9 mouse cellular contexts compared by ENCODE assay signal in genomic region chr14:25738591-25739001, GRCm38 (mm10). TPM values are rescaled to one million over a fixed set of nuclear protein-coding genes. Genes with fewer than 3 reads are reported as not detected.
DNase-seq lines count a peak whose midpoint lies in the region; ATAC-seq lines count a peak whose summit lies in the region.
"Had no signal": no experiment of that assay in that cellular context is flagged by ENCODE, and none has a peak within 500 bp of the region (broad histone marks: within the 10 kb centered on the region; RNA-seq: fewer than 3 reads in every experiment).

No protein-coding gene starts in this region.

- peak overlapping the region; percentile 33; the same call in 1 of the 2 replicates for H3K27ac ChIP-seq in kidney, embryonic 15.5 days
- H3K27ac ChIP-seq in heart, embryonic 11.5 days (ENCODE audit: low read depth, low read length), result peak overlapping the region; percentile 73
- H3K27ac ChIP-seq in limb, embryonic 11.5 days (replicated peaks; ENCODE audit: low read depth, low read length), result peak overlapping the region; percentile 80
- peak overlapping the region; percentile 78 for H3K27ac ChIP-seq in stomach, embryonic 16.5 days (ENCODE audit: low read length)

- DNase-seq in kidney, adult 9 months, result no peak
- peak; percentile 58 for DNase-seq in embryo, embryonic 10.5 days (ENCODE audit: low spot score)
- DNase-seq in limb, embryonic 11.5 days (ENCODE audit: low spot score), result peak; percentile 78
- DNase-seq in ovary, adult 18-20 months (ENCODE audit: low spot score), result no peak
- DNase-seq in spleen, adult 12 weeks (ENCODE audit: low spot score), result no peak

- no peaks in the 10 kb centered on the region for H3K27me3 ChIP-seq in kidney, embryonic 15.5 days
- no peaks in the 10 kb centered on the region for H3K27me3 ChIP-seq in heart, embryonic 11.5 days (ENCODE audit: control insufficient read depth, insufficient read depth, low read length)
- 0 out of 2 replicates have a peak, but pooled peaks cover 2% of the 10 kb centered on the region for H3K27me3 ChIP-seq in limb, embryonic 11.5 days (ENCODE audit: control insufficient read depth, insufficient read depth, low read length)
- no peaks in the 10 kb centered on the region for H3K27me3 ChIP-seq in stomach, embryonic 16.5 days (ENCODE audit: control insufficient read depth, insufficient read depth, low read length)

- ATAC-seq in kidney, embryonic 15.5 days (replicated peaks; ENCODE audit: low FRiP score), result peak; percentile 34; the same call in 1 of the 2 replicates
- ATAC-seq in heart, embryonic 11.5 days (replicated peaks; ENCODE audit: insufficient number of reproducible peaks, low FRiP score, low TSS enrichment), result peak; percentile 40
- peak; percentile 32; the same call in 1 of the 2 replicates for ATAC-seq in limb, embryonic 11.5 days (ENCODE audit: insufficient number of reproducible peaks, low FRiP score, low TSS enrichment, low read depth)
- ATAC-seq in stomach, embryonic 16.5 days (ENCODE audit: insufficient read depth, low FRiP score), result peak; percentile 64

- H3K4me2 ChIP-seq in kidney, embryonic 15.5 days, result no peak overlapping the region
- no peak overlapping the region for H3K4me2 ChIP-seq in heart, embryonic 11.5 days
- peak overlapping the region; percentile 25; the same call in 1 of the 2 replicates for H3K4me2 ChIP-seq in limb, embryonic 11.5 days (ENCODE audit: low read depth, severe bottlenecking)
- H3K4me2 ChIP-seq in stomach, embryonic 16.5 days (ENCODE audit: low read depth, low read length), result peak overlapping the region; percentile 22; the same call in 1 of the 2 replicates

- H3K4me3 ChIP-seq in kidney, embryonic 15.5 days (replicated peaks), result no peak overlapping the region
- H3K4me3 ChIP-seq in heart, embryonic 11.5 days (ENCODE audit: low read depth, low read length), result no peak overlapping the region
- no peak overlapping the region for H3K4me3 ChIP-seq in limb, embryonic 11.5 days (ENCODE audit: low read depth, low read length)
- no peak overlapping the region for H3K4me3 ChIP-seq in stomach, embryonic 16.5 days (replicated peaks; ENCODE audit: low read length)

- peaks cover 70% of the 10 kb centered on the region for H3K4me1 ChIP-seq in kidney, embryonic 15.5 days
- H3K4me1 ChIP-seq in heart, embryonic 11.5 days (ENCODE audit: control insufficient read depth, insufficient read depth, low read length), result peaks cover 64% of the 10 kb centered on the region
- peaks cover 52% of the 10 kb centered on the region for H3K4me1 ChIP-seq in limb, embryonic 11.5 days (ENCODE audit: control insufficient read depth, insufficient read depth, low read length)
- H3K4me1 ChIP-seq in stomach, embryonic 16.5 days (ENCODE audit: control insufficient read depth, insufficient read depth, low read length), result peaks cover 49% of the 10 kb centered on the region

- 37% methylated on average over 14 of the region's 14 CpGs for WGBS in kidney, embryonic 15.5 days
- 24% methylated on average over 14 of the region's 14 CpGs for WGBS in heart, embryonic 11.5 days (ENCODE audit: insufficient replicate concordance)
- 34% methylated on average over 14 of the region's 14 CpGs for WGBS in limb, embryonic 11.5 days
- 22% methylated on average over 14 of the region's 14 CpGs for WGBS in stomach, embryonic 16.5 days

- no peaks in the 10 kb centered on the region for H3K9me3 ChIP-seq in kidney, embryonic 15.5 days (replicated peaks)
- no peaks in the 10 kb centered on the region for H3K9me3 ChIP-seq in heart, embryonic 11.5 days (replicated peaks; ENCODE audit: control insufficient read depth, low read length)
- no peaks in the 10 kb centered on the region for H3K9me3 ChIP-seq in limb, embryonic 11.5 days (ENCODE audit: control insufficient read depth, low read length)
- H3K9me3 ChIP-seq in stomach, embryonic 16.5 days (replicated peaks; ENCODE audit: control insufficient read depth, low read length), result no peaks in the 10 kb centered on the region
- H3K9me3 ChIP-seq: G1E had no signal

- H3K36me3 ChIP-seq in kidney, embryonic 15.5 days, result no peaks in the 10 kb centered on the region
- no peaks in the 10 kb centered on the region for H3K36me3 ChIP-seq in heart, embryonic 11.5 days (ENCODE audit: control insufficient read depth, insufficient read depth, low read length)
- no peaks in the 10 kb centered on the region for H3K36me3 ChIP-seq in limb, embryonic 11.5 days (ENCODE audit: control insufficient read depth, insufficient read depth, low read length)
- H3K36me3 ChIP-seq in stomach, embryonic 16.5 days (ENCODE audit: control insufficient read depth, insufficient read depth, low read length), result peaks cover 3% of the 10 kb centered on the region; the same call in 1 of the 2 replicates
- H3K36me3 ChIP-seq: G1E had no signal

- no peak overlapping the region for H3K9ac ChIP-seq in kidney, embryonic 15.5 days
- H3K9ac ChIP-seq in heart, embryonic 11.5 days (ENCODE audit: low read depth, low read length), result no peak overlapping the region
- H3K9ac ChIP-seq in limb, embryonic 11.5 days (ENCODE audit: low read length), result no peak overlapping the region
- peak overlapping the region; percentile 46 for H3K9ac ChIP-seq in stomach, embryonic 16.5 days (ENCODE audit: low read length)

RNA-seq across cellular contexts. Expression of gene Zcchc24, which starts 30.2 kb away (rescaled TPM):
- 18.3 and 21.0 TPM in 2 replicates for polyA plus RNA-seq in kidney, embryonic 15.5 days (2015; fragmentation: Nextera tagmentation; extraction: Ambion mirVana)
- 18.9 and 22.6 TPM in 2 replicates for polyA plus RNA-seq in heart, embryonic 11.5 days (2014; fragmentation: Nextera tagmentation; extraction: Ambion mirVana)
- polyA plus RNA-seq in limb, embryonic 11.5 days (2014; fragmentation: Nextera tagmentation; extraction: Ambion mirVana), result 19.5 and 21.8 TPM in 2 replicates
- polyA plus RNA-seq in stomach, embryonic 16.5 days (2015; fragmentation: Nextera tagmentation; extraction: Ambion mirVana), result 15.3 and 17.1 TPM in 2 replicates
- polyA plus RNA-seq: G1E had no signal

RNA-seq across cellular contexts. Expression of gene Ppif, which starts 44.6 kb away (rescaled TPM):
- 41.5 and 42.1 TPM in 2 replicates for polyA plus RNA-seq in kidney, embryonic 15.5 days (2015; fragmentation: Nextera tagmentation; extraction: Ambion mirVana)
- polyA plus RNA-seq in heart, embryonic 11.5 days (2014; fragmentation: Nextera tagmentation; extraction: Ambion mirVana), result 92.7 and 99.4 TPM in 2 replicates
- polyA plus RNA-seq in limb, embryonic 11.5 days (2014; fragmentation: Nextera tagmentation; extraction: Ambion mirVana), result 47.4 and 50.9 TPM in 2 replicates
- polyA plus RNA-seq in stomach, embryonic 16.5 days (2015; fragmentation: Nextera tagmentation; extraction: Ambion mirVana), result 47.7 and 69.3 TPM in 2 replicates

Comparison
In these comparisons a context has a peak if more than half of its experiments do, and no peak if none do; other contexts are left out.
1. H3K4me2 ChIP-seq: peak in limb, embryonic 11.5 days (single experiment) and stomach, embryonic 16.5 days (single experiment); none in kidney, embryonic 15.5 days (single experiment) and heart, embryonic 11.5 days (single experiment).
2. DNase-seq: peak in embryo, embryonic 10.5 days (single experiment) and limb, embryonic 11.5 days (single experiment); none in kidney, adult 9 months (single experiment), ovary, adult 18-20 months (single experiment) and spleen, adult 12 weeks (single experiment).
3. Peak in every context shown above with its lines, with median percentiles within 50 percentile points of each other: ATAC-seq and H3K27ac ChIP-seq.